Mouse (Mus musculus) erythroblast, embryonic 14.5 days (primary cell): ENCODE measurements around the gene Ubl3.

Source experiments
- GATA1 ChIP-seq: IDR thresholded peaks from 2 replicates; pipeline ENCODE4 v1.6.1; 2012; ENCODE audit warnings: low read length, inconsistent platforms, mixed read lengths
- TAL1 ChIP-seq: IDR thresholded peaks from 3 replicates; pipeline ENCODE4 v1.6.1; 2012; ENCODE audit warnings: low read length, inconsistent platforms, mixed read lengths

GRCm38 (mm10) chr5:148575163-148575562, 22.6 kb upstream of the Ubl3 start:
- TF ChIP-seq TAL1 (no peak), GATA1 (no peak)
